Mouse (Mus musculus): ENCODE data around the gene Kdelc1.

Gene Kdelc1

GRCm38 (mm10) chr1:44064625-44065024 lies 54.0 kb downstream of the Kdelc1 start:
- DNase-seq (ENCODE audit: inconsistent age in 2 of 2, low spot score in 1 of 2), result peak; percentile 51 to 87

- no peak for DNase-seq (ENCODE audit: inconsistent age in 2 of 2, low spot score in 1 of 2)
Observed at GRCm38 (mm10) chr1:44063439-44063838, 55.2 kb downstream of the Kdelc1 start.

- DNase-seq (ENCODE audit: inconsistent age in 2 of 2, low spot score in 1 of 2), result no peak
Observed at GRCm38 (mm10) chr1:44061836-44062235, 56.8 kb downstream of the Kdelc1 start, which contains the start of gene Gm8251. TSS of gene Gm8251 (minus strand) at chr1:44061936.

GRCm38 (mm10) chr1:44057805-44058204 lies 60.8 kb downstream of the Kdelc1 start:
- DNase-seq (ENCODE audit: inconsistent age in 2 of 2, low spot score in 1 of 2), result no peak

All from adrenal gland, adult (tissue).